Mouse (Mus musculus): ENCODE data around the gene Dynll1.
"Not testable (repeated sequence)": the region's sequence is repeated elsewhere in the genome, so short reads cannot be mapped to it uniquely, and the experiment has no call there.

Gene Dynll1

GRCm38 (mm10) chr5:115312816-115313667, 12.2 kb upstream of the Dynll1 start:
- DNase-seq (ENCODE audit: low read depth, low spot score), result peak; percentile 37

GRCm38 (mm10) chr5:115312354-115312753, 11.6 kb upstream of the Dynll1 start:
- DNase-seq (ENCODE audit: low read depth, low spot score), result no peak

- DNase-seq (ENCODE audit: low read depth, low spot score), result not testable (repeated sequence)
These were observed 1.4 kb upstream of the Dynll1 start for GRCm38 (mm10) chr5:115302190-115302589.

- DNase-seq (ENCODE audit: low read depth, low spot score), result no peak
These were observed 816 bp upstream of the Dynll1 start for GRCm38 (mm10) chr5:115301615-115302014.

- no peak for DNase-seq (ENCODE audit: low read depth, low spot score)
These were observed 609 bp downstream of the Dynll1 start for GRCm38 (mm10) chr5:115300035-115300744.

- no peak for DNase-seq (ENCODE audit: low read depth, low spot score)
These were observed 4.5 kb downstream of the Dynll1 start for GRCm38 (mm10) chr5:115296347-115296746.

GRCm38 (mm10) chr5:115294173-115294572, 6.6 kb downstream of the Dynll1 start:
- DNase-seq (ENCODE audit: low read depth, low spot score), result no peak

GRCm38 (mm10) chr5:115284735-115285134, 16.1 kb downstream of the Dynll1 start:
- DNase-seq (ENCODE audit: low read depth, low spot score), result peak; percentile 31

GRCm38 (mm10) chr5:115280050-115280687, 20.6 kb downstream of the Dynll1 start:
- peak; percentile 40 for DNase-seq (ENCODE audit: low read depth, low spot score)

GRCm38 (mm10) chr5:115279226-115280049, 21.4 kb downstream of the Dynll1 start, which contains the start of gene Coq5:
Gene Coq5 (plus strand): TSS chr5:115279666.
- DNase-seq (ENCODE audit: low read depth, low spot score), result peak; percentile 89

GRCm38 (mm10) chr5:115278785-115279184, 22.0 kb downstream of the Dynll1 start:
- no peak for DNase-seq (ENCODE audit: low read depth, low spot score)

- no peak for DNase-seq (ENCODE audit: low read depth, low spot score)
These were observed 22.7 kb downstream of the Dynll1 start for GRCm38 (mm10) chr5:115278053-115278452.

GRCm38 (mm10) chr5:115275998-115276397, 24.8 kb downstream of the Dynll1 start:
- DNase-seq (ENCODE audit: low read depth, low spot score), result peak; percentile 46

GRCm38 (mm10) chr5:115274771-115275170, 26.0 kb downstream of the Dynll1 start:
- no peak for DNase-seq (ENCODE audit: low read depth, low spot score)

GRCm38 (mm10) chr5:115274353-115274752, 26.4 kb downstream of the Dynll1 start:
- no peak for DNase-seq (ENCODE audit: low read depth, low spot score)

GRCm38 (mm10) chr5:115273549-115274135, 27.2 kb downstream of the Dynll1 start:
- no peak for DNase-seq (ENCODE audit: low read depth, low spot score)

GRCm38 (mm10) chr5:115272812-115273548, 27.8 kb downstream of the Dynll1 start, which contains the start of gene Rnf10:
Gene Rnf10 (minus strand): TSS chr5:115272898.
- DNase-seq (ENCODE audit: low read depth, low spot score), result peak; percentile 94

GRCm38 (mm10) chr5:115271931-115272811, 28.6 kb downstream of the Dynll1 start:
- peak; percentile 51 for DNase-seq (ENCODE audit: low read depth, low spot score)

- DNase-seq (ENCODE audit: low read depth, low spot score), result no peak
These were observed 30.8 kb downstream of the Dynll1 start for GRCm38 (mm10) chr5:115269969-115270368.

All from CD4-positive helper T cell, adult 2 months (primary cell).